Mouse (Mus musculus) thymus, adult 2 months (tissue): ENCODE results near the gene a. TPM values are rescaled to one million over a fixed set of nuclear protein-coding genes. Genes with fewer than 3 reads are reported as not detected.

Source experiments
- DNase-seq: peaks from one replicate; pipeline ENCODE4 v3.0.0; 2021
- H3K27ac ChIP-seq: fragments of 200-500 bp; 2 replicates; pipeline ENCODE4 v1.5.1; 2012; ENCODE audit warnings: low read length, control low read depth; ENCODE audit not compliant: control insufficient read depth, insufficient read depth
- H3K27me3 ChIP-seq: fragments of 200-500 bp; 2 replicates; pipeline ENCODE4 v1.6.1; 2012; ENCODE audit warnings: mild to moderate bottlenecking, low read length, moderate library complexity, mixed read lengths; ENCODE audit not compliant: control insufficient read depth, insufficient read depth
- H3K36me3 ChIP-seq: fragments of 200-500 bp; 2 replicates; pipeline ENCODE4 v1.6.1; 2012; ENCODE audit warnings: mild to moderate bottlenecking, low read length, moderate library complexity; ENCODE audit not compliant: control insufficient read depth, insufficient read depth
- H3K4me1 ChIP-seq: fragments of 200-500 bp; replicated peaks from 2 replicates; pipeline ENCODE4 v1.6.1; 2012; ENCODE audit warnings: low read length; ENCODE audit not compliant: control insufficient read depth, insufficient read depth
- H3K4me3 ChIP-seq: fragments of 200-500 bp; 2 replicates; pipeline ENCODE4 v1.5.1; 2012; ENCODE audit warnings: mild to moderate bottlenecking, low read length, control low read depth, moderate library complexity; ENCODE audit not compliant: control insufficient read depth, insufficient read depth
- CTCF ChIP-seq: fragments of 200-500 bp; IDR thresholded peaks from 2 replicates; pipeline ENCODE4 v1.5.1; 2012; ENCODE audit warnings: mild to moderate bottlenecking, control low read depth, low read length, moderate library complexity, borderline replicate concordance; ENCODE audit not compliant: control insufficient read depth, poor library complexity, insufficient read depth; ENCODE audit errors: extremely low read depth
- POLR2A ChIP-seq: fragments of 200-500 bp; IDR thresholded peaks from 2 replicates; pipeline ENCODE4 v1.6.1; 2012; ENCODE audit warnings: mild to moderate bottlenecking, low read length, control low read depth, moderate library complexity; ENCODE audit not compliant: control insufficient read depth, poor library complexity, insufficient read depth; ENCODE audit errors: extremely low read depth
- WGBS: fragments of 180-500 bp; shearing (Covaris S2); methylation state at CpG from one replicate; pipeline ENCODE4 v1.1.7; 2018; 5-methylcytosine and 5-hydroxymethylcytosine counted together
- polyA plus RNA-seq: library from polyadenylated mRNA; depleted of rRNA; stranded (reverse); fragments of >200 nt; gene quantifications from 2 replicates; pipeline ENCODE4 v1.2.3, GENCODE M21; 2012; rRNA removed

a gene
- polyA plus RNA-seq, 1 experiment, result 4.7 TPM

DNA sequence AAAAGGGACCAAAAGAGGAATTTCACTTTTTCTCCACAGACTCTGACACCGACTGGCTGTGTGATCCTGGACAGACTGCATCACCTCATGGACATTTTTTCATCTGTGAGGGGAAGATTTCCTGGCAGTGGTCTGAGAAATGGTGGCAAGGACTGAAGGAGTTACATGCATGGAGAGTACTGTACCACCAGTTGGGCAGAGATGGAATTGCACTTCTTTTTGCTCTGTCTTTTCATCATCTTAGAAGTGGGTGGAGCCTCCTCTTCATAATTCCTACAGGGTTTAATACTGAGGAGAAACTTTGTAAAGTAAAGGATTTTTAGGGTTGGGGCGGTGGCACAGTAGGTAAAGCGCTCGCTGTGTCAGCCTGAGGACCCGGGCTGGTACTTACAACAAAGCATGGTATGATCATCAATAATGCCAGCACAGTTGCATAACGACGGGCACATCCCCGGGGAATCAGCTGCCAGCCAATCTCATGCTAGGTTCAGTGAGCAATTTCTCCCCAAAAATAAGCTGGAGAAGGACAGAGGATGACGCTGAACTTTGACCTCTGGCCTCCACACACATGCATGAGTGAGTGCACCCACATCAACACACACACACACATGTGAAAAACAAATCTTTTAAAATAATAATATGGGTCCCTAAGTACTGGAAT lies 307.6 kb downstream of the a start:
- H3K4me3 ChIP-seq, result no peak overlapping the region
- H3K4me1 ChIP-seq, result no peaks in the 10 kb centered on the region
- 93% methylated on average over 9 of the region's 9 CpGs for WGBS
- TF ChIP-seq CTCF (no peak), POLR2A (no peak)
- DNase-seq, result peak; percentile 15
- no peaks in the 10 kb centered on the region for H3K27me3 ChIP-seq
- no peak overlapping the region for H3K27ac ChIP-seq
- no peaks in the 10 kb centered on the region for H3K36me3 ChIP-seq

DNA sequence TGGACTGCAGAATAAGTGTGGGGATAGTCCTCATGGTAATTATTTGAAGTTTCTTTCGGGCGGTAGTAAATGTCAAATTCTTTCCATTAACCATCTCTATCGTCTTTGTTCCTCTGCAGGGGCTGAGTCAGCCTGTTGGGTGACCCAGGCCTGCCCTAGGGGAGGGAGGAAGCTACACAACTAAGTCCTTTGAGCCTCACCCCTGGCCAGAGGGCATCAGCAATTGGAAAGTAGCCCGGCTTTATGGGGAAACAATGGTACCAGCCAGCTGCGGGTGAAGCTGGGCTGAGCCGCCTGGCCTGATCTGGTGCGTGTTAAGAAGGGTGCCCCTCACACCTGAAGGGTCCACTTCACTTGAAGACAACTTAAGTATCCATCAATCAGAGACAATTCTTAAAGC lies 308.2 kb downstream of the a start:
- H3K27ac ChIP-seq, result no peak overlapping the region
- no peak for DNase-seq

DNA sequence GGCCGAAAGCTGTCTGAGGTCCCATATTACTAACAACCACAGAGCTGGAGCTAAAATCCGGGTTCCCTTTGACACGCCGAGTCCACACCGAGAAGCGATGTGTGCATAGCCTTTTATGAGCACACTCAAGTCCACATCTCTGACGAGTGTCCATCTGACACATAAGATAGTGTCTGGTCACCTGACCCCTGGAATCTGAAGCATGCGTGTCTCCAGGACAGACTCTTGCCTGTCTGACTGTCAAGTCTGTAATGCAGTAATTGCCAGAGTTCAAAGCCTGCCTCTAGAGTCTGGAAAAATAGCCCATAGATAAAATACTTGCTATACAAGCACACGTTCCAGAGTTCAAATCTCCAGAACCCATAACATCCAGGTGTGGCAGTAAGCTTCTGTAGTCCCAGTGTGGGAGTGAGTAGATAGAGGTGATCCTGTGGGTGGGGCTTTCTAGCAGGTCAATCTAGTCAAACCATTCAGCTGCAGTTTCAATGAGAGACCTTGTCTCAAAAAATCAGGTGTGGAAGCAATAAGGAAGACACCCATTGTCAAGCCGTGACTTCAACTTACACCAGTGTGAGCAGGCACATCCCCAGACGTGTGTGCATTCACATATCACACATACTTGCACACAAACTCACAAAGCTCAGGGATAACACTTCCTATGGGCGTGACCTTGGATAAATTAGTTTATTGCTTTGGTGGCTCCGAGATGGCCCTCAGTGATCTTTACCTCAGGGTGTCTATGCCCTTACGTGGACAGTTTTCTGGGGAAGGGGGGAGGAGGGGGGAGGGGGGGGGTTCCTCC lies 309.0 kb downstream of the a start:
- Histone ChIP-seq H3K36me3 (no peaks in the 10 kb centered on the region), H3K27ac (no peak overlapping the region), H3K4me3 (no peak overlapping the region), H3K27me3 (no peaks in the 10 kb centered on the region), H3K4me1 (no peaks in the 10 kb centered on the region)
- no peak for TF ChIP-seq CTCF
- no peak for TF ChIP-seq POLR2A
- WGBS, result 89% methylated on average over 14 of the region's 14 CpGs
- no peak for DNase-seq

More for the DNA sequence above, 308.2 kb downstream of the a start:
- Histone ChIP-seq H3K36me3 (no peaks in the 10 kb centered on the region), H3K27me3 (no peaks in the 10 kb centered on the region), H3K4me1 (no peaks in the 10 kb centered on the region), H3K4me3 (no peak overlapping the region)
- 92% methylated on average over 7 of the region's 7 CpGs for WGBS
- TF ChIP-seq CTCF (no peak), POLR2A (no peak)

Other genes with a start within 250 kb of the a start
- gene 1700003F12Rik, start 244.3 kb upstream of the a start, polyA plus RNA-seq, result 2.0 and 3.3 TPM in 2 replicates
- 0.11 and 0.47 TPM in 2 replicates for gene Actl10, start 239.6 kb upstream of the a start, polyA plus RNA-seq
- 14.8 and 15.7 TPM in 2 replicates for gene Necab3, start 232.5 kb upstream of the a start, polyA plus RNA-seq
- 34.0 and 50.3 TPM in 2 replicates for gene E2f1, start 221.5 kb upstream of the a start, polyA plus RNA-seq
- 70.7 and 71.7 TPM in 2 replicates for gene Pxmp4, start 187.7 kb upstream of the a start, polyA plus RNA-seq
- gene Zfp341, start 178.1 kb upstream of the a start, polyA plus RNA-seq, result 10.6 and 10.8 TPM in 2 replicates
- 1.5 and 1.7 TPM in 2 replicates for gene 4930519P11Rik, start 178.0 kb upstream of the a start, polyA plus RNA-seq
- gene Chmp4b, start 139.7 kb upstream of the a start, polyA plus RNA-seq, result 81.3 and 83.8 TPM in 2 replicates
- not detected in 2 replicates for gene Gm14214, start 21.4 kb upstream of the a start, polyA plus RNA-seq
- gene Raly, start 306 bp upstream of the a start, polyA plus RNA-seq, result 437 and 554 TPM in 2 replicates
- 9.7 and 11.0 TPM in 2 replicates for gene Eif2s2, start 101.5 kb downstream of the a start, polyA plus RNA-seq
- gene Gm14226, start 226.9 kb downstream of the a start, polyA plus RNA-seq, result 0.06 and 0.16 TPM in 2 replicates